Mouse (Mus musculus) left cerebral cortex, adult 8-10 months (tissue): ENCODE measurements around the gene Maats1. TPM values are rescaled to one million over a fixed set of nuclear protein-coding genes. Genes with fewer than 3 reads are reported as not detected.
"Not testable (repeated sequence)": the region's sequence is repeated elsewhere in the genome, so short reads cannot be mapped to it uniquely, and the experiment has no call there.

Experiments used
- DNase-seq, 2 experiments: peaks; one replicate each; pipeline ENCODE4 v3.0.0; 2022; ENCODE audit warnings: low spot score in 2 of 2
- total RNA-seq, 4 experiments: library from RNA; stranded (reverse); gene quantifications; 2 replicates each; pipeline ENCODE4 v1.2.4; 2022

The Maats1 gene
- total RNA-seq, 4 experiments from 2014 or later, result 1.1 to 1.6 (median 1.4) TPM

DNA sequence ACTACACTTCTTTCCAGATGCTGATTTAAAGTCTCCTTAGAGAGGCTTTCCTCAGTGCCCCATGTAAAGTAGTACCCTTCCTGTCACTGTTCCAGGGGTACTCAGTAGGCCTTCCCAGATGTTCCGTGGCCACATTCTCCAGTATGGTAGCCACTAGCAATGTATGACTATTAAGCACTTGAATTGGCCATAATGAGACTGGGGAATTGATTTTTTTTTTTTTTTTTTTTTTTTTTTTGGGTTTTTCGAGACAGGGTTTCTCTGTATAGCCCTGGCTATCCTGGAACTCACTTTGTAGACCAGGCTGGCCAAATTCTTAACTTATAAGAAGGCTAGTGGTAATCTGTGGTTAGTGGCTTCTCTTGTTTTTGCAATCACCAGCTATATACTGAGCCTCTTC is 7.9 kb upstream of the Maats1 start:
- no peak for DNase-seq

DNA sequence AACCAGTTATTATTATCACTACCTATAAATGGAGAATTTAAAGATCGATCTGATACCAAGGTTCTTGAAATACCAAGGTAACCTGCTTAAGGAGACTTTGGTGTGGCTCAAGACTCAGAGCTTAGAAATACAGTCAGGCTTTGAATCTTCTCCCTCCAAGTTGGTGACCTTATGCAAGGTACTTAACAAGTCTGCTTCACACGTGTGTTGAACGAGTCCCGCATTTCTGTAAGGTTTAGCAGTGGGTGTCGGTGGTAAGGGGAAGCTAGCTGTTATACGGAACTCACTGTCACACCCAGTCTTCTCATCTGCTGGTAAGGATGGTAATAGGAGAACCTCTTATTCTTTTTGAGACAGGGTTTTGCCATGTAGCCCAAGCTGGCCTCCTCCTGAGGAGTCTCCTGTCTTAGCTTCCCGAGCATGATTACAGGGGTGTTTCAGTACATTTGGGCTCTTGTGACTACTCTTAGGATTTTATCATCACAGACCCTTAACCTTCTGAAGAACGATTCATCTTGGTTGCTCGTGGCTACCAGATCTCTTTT is 6.3 kb upstream of the Maats1 start:
- no peak for DNase-seq

DNA sequence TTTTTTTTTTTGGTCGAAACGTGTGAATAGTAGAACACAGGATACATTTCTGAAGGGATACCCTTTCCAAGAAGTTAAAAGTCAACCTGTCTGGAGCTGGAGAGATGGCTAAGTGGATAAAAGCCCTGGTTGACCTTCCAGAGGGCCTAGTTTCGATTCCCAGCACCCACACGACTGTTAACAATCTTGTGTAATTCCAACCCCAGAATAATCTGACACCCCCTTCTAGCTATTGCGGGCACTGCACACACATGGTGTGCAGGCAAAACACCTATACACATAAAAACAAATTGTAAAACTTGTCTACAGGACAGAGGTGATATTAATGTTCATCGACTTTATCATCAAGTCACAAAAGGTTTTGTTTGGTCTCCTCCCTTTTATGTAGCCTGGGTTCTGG is 5.6 kb upstream of the Maats1 start:
- no peak for DNase-seq

DNA sequence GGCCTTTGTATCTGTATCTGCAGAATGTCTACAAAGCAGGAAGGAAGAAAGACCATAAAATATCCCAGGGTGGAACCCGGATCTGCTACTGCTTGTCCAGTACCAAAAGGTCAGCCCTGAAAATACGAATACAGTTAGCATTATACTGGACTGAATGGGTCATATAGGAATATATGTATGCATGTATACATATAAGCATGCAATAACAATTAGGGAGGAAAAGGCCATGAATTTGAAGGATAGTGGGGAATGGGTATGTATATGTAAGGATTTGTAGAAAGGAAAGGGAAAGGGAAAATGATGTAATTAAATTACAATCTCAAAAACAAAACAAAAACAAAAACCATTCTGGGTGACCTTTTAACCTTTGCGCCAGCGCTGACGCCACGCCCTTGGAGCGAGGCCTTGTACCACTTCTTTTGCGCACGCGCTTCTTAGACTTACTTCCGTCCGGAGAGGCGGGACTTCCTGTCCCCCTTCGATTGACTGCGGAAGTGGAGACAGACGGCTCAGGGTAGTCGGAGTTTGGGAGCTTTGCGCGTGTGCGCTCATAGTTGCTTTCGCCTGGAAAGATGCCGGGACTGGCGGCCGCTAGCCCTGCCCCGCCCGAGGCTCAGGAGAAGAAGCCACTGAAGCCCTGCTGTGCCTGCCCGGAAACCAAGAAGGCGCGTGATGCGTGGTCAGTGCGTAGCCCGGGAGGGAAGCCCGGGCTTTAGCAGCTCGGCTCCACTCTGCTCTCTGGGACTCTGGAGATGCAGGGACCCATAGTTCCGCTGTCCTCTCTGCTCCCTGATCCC is 4.8 kb upstream of the Maats1 start, which contains the start of the genes Cox17 and Gm21987:
TSS of gene Cox17 (plus strand) at position 463 of the 797 bp plus-strand sequence.
TSS of gene Gm21987 (plus strand) at position 512 of the 797 bp plus-strand sequence.
- DNase-seq, result peak; percentile 78 to 95

DNA sequence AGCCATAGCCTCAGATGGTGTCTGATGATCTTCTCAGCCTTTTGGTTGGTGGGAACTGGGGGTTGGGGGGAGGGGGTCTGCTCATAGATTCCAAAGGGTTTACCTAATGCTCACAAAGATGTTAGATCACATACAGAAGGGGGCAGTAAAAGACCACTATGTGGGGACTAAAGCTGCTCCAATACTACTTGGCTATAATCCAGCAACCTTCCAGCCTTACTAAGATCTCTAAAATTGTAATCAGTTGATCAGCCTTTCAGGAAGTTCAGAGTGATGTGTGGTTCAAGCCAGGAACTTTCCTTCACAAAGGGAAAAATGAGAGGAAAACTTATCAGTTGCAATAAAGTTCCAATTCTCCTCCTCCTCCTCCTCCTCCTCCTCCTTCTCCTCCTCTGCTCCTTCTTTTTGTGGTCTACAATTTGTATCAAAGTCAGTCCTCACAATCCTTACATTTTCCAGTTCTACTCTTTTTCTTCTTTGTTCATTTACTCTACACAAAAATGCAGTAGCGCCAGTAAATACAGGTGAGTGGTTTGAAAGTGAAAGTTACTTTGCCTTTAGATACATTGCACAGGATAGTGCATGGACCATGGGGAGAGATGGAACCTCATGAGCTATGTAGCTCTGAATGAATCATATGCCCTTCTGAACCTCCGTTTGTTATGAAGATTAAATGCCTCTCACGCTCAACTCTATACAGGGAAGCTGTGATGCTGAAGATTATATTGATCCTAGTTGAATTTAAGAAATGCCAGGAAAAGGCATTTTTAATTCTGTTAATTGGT is 3.2 kb upstream of the Maats1 start:
- DNase-seq, result no peak

DNA sequence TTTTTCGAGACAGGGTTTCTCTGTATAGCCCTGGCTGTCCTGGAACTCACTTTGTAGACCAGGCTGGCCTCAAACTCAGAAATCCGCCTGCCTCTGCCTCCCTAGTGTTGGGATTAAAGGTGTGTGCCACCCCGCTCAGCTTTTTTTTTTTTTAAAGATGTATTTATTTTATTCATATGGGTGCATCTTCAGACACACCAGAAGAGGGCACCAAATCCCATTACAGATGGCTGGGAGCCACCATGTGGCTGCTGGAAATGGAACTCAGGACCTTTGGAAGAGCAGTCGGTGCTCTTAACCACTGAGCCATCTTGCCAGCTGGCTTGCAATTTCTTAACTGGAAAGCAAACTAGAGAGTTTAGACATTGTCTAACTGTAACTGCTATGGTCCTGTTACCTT is 3.9 kb downstream of the Maats1 start:
- DNase-seq, result not testable (repeated sequence)

DNA sequence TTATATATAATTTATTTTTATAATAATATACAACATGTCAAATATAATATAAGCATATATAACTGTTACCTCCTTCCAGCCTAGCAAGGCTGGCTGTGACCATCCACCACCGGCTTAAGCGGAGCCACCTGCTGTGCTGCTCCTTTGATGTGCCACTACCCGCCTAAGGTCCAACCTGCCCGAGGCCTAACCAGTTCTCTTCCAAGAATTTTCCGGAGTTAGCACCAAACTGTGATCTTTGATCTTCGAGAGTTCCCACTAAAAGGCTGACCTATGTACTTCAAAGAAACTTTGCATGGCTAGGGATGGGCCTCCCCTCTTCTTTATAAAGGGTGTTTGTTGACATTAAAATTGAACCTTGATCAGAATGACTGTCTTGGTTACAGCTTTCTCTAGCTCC is 7.5 kb downstream of the Maats1 start:
- DNase-seq, result no peak

DNA sequence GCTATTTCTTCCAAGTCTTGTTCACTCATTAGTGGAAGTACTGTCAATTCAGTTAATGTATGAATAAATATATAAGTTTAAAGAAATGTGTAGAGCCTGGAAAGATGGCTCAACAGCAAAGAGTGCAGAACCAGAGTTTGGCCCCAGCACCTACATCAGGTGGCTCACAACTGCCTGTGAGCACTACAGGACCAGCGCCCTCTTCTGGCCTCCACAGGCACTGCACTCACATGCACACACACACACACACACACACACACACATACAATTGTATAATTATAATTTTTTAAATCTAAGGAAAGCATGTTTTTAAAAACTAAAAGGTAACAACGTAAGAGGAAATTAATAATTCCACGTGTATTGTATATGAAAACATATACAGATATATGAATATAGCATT is 12.6 kb downstream of the Maats1 start:
- DNase-seq, result no peak

DNA sequence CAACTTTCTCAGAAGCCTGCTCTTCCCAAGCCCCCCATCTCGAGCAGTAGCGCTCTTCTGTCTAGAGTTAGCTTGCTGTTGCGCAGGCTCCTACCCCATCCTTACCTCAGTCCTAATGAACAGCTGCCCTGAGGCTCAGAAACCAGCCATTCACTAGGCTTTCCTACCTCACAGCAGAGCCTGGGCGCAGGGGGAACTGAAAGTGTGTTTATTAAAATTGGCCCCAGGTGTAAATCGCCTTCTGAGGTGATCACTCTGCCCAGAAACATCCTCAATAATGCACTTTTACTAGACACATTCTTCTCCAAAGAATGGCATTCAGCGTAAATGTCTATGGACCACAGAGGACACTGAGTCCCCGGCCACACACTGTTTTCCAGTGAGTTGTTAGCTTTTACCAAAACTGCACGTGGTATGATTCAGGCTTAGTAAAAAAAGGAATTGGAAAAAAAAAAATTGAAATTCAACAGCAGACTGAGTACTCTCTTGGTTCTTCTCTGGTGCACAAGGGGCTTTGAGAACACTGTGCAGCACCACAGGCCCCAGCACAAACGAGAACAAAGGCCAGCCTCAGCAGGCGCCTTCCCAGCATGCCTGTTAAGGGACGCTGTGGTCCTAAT is 15.1 kb downstream of the Maats1 start:
- DNase-seq, result no peak

DNA sequence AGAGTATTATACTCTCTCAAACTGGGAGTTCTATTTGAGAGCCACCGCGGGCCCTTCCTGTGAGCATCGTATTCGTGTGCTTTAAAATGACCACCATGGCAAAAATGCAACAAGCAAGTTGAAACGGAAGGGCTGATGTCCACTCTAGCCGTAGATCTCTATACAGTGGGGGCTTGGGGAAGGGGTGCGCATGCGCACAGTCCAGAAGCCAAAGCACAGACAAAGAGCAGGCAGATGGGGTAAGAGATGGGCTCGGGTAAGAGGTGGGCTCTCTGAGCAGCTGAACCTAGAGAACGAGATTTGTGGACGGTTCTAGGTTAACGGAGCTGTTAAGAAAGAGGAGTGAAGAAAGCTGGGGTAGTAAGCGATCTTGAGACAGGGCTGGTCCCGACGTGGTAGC is 17.6 kb downstream of the Maats1 start:
- DNase-seq, result no peak

DNA sequence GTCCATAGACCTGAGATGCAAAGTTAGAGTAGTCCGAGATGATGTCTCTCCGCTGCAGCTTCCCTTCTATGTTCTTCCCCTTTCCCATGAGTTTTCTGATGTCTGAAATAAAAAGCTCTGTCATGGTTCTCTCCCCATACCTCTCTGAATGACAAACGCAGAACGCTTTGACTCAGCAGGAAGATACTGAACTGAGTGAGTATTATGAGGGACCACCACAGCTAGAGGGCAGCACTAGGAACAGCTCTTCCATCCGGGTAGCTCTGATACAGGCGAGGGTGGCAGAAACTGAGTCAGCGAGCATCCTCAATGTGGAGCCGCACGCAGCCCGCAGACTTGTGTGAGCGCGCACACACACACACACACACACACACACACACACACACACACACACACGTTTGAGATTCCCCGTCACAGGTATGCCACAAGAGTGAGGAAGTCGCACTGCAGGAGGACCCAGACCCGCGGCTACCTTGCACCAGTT is 20.4 kb downstream of the Maats1 start:
- peak; percentile 18 to 48 for DNase-seq

DNA sequence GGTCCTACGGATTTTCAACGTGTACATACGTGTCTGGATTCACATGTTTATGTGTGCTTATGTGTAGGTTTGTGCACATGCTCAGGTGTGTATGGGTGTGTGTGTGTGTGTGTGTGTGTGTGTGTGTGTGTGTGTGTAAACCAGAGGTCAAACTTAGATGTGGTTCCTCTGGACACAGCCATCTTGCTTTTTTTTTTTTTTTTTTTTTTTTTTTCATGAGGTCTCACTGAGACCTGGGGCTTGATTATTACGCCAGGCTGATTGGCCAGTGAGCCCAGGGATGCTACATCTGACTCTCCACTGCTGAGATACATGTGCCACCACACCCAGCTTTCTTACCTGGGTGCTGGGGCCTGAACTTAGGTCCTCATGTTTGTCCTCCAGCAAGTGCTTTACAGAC is 22.9 kb downstream of the Maats1 start:
- DNase-seq, result no peak

DNA sequence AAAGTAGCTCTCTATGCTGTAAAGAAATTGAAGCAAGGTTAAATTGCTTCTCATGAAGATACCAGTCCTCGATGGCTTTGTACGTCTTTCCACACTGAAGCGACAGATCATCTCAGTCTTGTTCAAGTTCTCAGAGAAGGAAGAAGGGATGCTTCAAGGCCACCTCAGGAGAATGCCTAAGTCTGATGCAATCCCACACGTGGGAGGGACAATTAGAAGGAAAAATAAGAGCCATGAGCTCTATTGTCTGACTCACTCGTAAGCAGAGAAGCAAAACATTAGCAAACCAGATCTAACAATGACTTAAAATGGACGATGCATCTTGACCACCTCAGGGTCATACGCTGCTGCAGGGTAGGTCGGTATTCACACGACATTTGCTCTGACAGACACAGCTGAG is 23.5 kb downstream of the Maats1 start:
- DNase-seq, result no peak

DNA sequence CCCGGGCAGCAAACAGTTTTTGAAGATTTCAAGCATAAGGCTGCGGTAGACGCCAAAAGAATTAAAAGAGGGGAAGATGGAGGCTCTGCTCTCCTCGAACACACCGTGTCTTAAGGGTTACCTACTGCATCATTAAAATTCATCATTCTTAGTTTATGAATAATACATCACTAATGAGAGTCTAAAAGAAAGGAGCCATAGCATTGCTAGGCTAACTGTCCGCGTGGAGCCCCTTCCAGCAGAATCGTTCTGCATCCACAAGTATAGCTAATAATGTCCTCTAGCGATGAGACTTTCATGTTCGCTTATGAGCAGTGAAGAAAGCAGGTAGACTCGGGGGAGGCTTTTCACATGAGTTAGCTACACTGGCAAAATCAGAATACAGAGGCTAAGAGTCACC is 33.7 kb downstream of the Maats1 start:
- DNase-seq, result no peak

DNA sequence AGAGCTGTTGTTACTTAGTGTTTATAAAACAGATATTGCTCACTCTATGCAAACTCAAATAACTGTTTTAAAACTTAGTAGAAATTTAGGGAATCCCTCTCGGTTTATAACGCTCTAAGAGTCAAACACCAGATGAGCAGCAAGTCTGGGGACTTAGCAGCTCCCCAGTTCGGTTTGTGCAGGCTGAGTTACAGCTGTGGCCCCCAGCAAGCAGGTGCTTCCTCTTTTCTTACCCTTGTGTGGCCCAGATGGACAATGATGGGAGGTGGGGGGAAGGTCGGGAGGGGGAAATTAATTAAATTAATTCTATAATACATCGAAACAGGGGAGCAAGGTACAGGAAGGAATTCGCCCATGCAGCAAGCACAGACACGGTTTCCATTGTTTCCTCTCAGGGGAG is 34.3 kb downstream of the Maats1 start:
- no peak for DNase-seq

DNA sequence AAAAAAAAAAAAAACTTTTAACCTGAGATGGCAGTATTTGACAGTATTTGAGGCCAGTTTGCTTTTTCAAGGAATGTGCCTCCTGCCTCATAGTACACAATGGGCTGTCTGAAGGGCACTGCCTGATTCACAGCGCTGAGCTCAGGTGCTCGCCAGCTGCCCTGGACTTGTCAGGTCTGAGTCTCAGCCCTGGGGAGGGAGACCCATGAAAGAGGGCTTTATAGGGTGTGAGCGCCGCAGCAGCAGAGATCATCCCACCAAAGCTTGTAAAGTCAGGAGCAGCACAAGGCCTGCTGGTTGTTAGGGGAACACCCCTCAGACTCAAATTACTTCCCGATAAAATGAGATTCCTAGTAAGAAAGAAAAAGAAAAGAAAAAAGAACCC is 34.7 kb downstream of the Maats1 start:
- DNase-seq, result no peak

DNA sequence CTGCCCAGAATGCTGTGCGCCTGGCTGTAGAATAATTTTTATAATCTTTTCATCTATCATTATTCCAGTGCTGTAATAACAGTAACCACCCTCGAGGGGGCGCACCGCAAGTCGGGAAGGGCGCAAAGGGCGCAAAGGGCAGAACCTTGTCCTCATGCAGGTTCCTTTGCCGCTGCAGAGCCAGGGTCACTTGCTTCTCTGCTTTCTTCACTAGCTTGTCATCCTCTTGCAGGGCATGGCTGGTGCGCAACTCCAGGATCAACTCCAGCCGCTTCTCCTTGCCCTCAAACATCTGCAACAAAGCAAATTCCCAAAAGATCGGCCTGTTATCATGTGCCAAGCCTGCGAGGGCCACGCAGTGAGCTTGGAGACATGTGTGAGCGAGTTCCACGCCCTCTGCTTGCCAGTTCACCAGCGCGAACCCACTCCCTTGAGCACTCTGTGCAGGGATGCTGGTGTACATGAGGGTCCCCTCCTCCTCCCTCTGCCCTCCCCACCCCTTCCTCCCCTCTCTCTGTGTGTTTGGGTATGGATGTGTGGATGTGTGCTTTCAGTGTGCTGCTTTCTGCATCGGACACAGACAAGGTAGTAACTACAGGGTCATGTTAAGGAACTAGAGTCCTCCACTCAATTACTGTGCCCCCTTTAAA is 35.2 kb downstream of the Maats1 start:
- DNase-seq, result no peak

DNA sequence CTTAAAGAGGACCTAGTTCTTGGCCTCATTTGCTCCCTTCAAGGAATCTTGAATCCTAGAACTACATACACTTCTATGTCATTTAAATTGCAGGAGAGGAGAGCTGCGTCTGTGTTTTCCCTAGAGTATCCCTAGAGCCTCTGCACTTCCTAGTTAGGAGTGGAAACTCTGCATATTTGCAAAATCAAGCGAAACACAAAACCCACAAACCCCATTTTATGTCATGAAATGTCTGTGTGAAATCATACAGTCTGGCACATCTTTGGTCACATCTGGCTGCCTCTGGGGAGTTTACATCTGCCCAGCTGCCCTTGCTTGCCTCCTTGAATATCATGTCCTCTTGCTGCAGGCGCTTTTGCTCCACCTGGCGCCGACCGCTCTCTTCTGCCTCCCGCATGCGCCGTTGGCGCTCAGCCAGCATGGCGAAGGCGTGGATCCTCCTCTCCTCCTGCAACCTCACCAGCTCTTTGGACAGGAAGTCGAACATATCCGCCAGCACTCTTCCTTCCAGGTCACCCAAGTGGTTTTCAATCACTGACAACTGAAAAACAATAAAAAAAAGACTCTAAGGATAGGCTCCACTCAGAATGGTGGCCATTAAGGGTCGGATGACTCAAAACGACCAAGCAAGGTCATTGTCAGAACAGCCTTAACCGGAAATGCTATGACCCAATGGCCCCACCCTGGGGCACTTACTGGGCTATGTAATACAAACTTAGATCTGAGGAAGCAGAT is 37.3 kb downstream of the Maats1 start:
- DNase-seq, result no peak

DNA sequence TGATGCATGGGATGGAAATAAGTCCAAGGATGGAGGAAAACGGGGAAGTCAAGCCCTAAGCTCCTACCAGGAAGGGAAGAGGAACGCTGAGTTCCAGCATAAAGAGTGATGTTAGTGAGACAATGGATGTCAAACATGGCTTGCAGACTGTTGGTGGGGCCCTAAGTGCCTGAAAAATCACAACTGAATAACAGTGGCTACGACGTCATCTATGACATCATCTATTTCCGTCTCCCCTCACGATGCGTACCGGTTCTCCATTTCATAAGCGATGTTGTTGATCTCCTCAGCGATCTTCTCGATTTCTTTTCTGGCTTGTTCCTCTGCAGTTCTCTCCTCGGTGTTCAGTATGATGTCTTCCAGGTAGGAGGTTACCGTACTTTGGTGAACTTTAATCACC is 39.6 kb downstream of the Maats1 start:
- DNase-seq, result no peak

DNA sequence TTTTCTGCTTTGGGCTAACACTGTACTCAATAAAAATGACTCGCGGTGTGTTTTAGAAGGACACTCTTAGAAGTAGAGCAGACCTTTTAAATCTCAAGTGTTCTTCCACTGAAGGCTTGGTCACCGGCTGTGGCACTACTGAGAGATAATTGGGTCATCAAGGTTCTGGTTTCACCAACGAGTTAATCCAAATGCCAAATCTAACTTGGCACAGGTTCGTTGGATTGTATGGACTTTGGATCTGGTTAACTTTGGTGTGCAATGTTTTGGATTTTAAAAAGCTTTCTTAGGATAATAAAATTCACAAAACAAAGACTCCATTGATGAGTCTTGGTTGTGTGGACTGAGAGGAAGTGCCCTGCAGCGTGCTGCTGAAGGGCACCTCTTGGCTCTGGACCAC is 43.5 kb downstream of the Maats1 start:
- no peak for DNase-seq
